Mouse (Mus musculus) effector memory CD4-positive, alpha-beta T cell, adult 5 months (primary cell): Measurements from ENCODE around the gene Vps45. TPM values are rescaled to one million over a fixed set of nuclear protein-coding genes. Genes with fewer than 3 reads are reported as not detected.

Experiments used
- polyA plus RNA-seq: library from polyadenylated mRNA; unstranded; fragments of 100-300 nt; shearing (Covaris generic); gene quantifications from one replicate; pipeline ENCODE4 v1.2.1, GENCODE M21; 2017

Vps45 gene
- 11.1 TPM for polyA plus RNA-seq

GRCm38 (mm10) chr3:96058231-96058896 lies at the start of gene Vps45:
Gene Vps45, minus strand, starts transcription at chr3:96058466.

GRCm38 (mm10) chr3:96104261-96105065 lies 46.2 kb upstream of the Vps45 start, which contains the start of gene Otud7b:
Gene Otud7b, plus strand, starts transcription at chr3:96104527.

GRCm38 (mm10) chr3:95995802-95996428 lies 62.4 kb downstream of the Vps45 start, which contains the start of gene Plekho1:
Gene Plekho1, minus strand, starts transcription at chr3:95996001.

Other genes starting within 250 kb of the Vps45 start
- gene Rprd2, start 239.6 kb downstream of the Vps45 start, polyA plus RNA-seq: 52.7 TPM
- 37.2 TPM for gene Prpf3, start 202.6 kb downstream of the Vps45 start, polyA plus RNA-seq
- gene Mrps21, start 186.9 kb downstream of the Vps45 start, polyA plus RNA-seq: 101 TPM
- gene Ciart, start 176.2 kb downstream of the Vps45 start, polyA plus RNA-seq: 23.2 TPM
- gene BC028528, start 166.5 kb downstream of the Vps45 start, polyA plus RNA-seq: not detected
- gene Aph1a, start 164.5 kb downstream of the Vps45 start, polyA plus RNA-seq: 39.2 TPM
- not detected for gene Car14, start 153.8 kb downstream of the Vps45 start, polyA plus RNA-seq
- gene Anp32e, start 129.2 kb downstream of the Vps45 start, polyA plus RNA-seq: 215 TPM
- gene Plekho1, start 62.5 kb downstream of the Vps45 start, polyA plus RNA-seq: 14.1 TPM
- 17.9 TPM for gene Otud7b, start 46.1 kb upstream of the Vps45 start, polyA plus RNA-seq
- gene Mtmr11, start 103.5 kb upstream of the Vps45 start, polyA plus RNA-seq: 2.8 TPM
- gene Sf3b4, start 113.9 kb upstream of the Vps45 start, polyA plus RNA-seq: 132 TPM
- 0.45 TPM for gene Sv2a, start 122.7 kb upstream of the Vps45 start, polyA plus RNA-seq
- 16.9 TPM for gene Bola1, start 161.2 kb upstream of the Vps45 start, polyA plus RNA-seq
- gene Hist2h2ab, start 161.4 kb upstream of the Vps45 start, polyA plus RNA-seq: not detected
- 11.7 TPM for gene Hist2h2ac, start 162.4 kb upstream of the Vps45 start, polyA plus RNA-seq
- gene Hist2h2be, start 162.7 kb upstream of the Vps45 start, polyA plus RNA-seq: 1.2 TPM
- not detected for gene Hist2h3c2, start 180.7 kb upstream of the Vps45 start, polyA plus RNA-seq
- gene Hist2h2aa2, start 181.8 kb upstream of the Vps45 start, polyA plus RNA-seq: 52.4 TPM
- 3.2 TPM for gene Hist2h2aa1, start 187.0 kb upstream of the Vps45 start, polyA plus RNA-seq
- not detected for gene Hist2h3c1, start 188.2 kb upstream of the Vps45 start, polyA plus RNA-seq
- 3.1 TPM for gene Hist2h4, start 204.8 kb upstream of the Vps45 start, polyA plus RNA-seq
- gene Hist2h3b, start 210.2 kb upstream of the Vps45 start, polyA plus RNA-seq: 5.5 TPM
- 3.3 TPM for gene Hist2h2bb, start 211.3 kb upstream of the Vps45 start, polyA plus RNA-seq
- gene Fcgr1, start 235.5 kb upstream of the Vps45 start, polyA plus RNA-seq: not detected